Mouse (Mus musculus): Measurements from ENCODE around the gene F2rl2. TPM values are rescaled to one million over a fixed set of nuclear protein-coding genes. Genes with fewer than 3 reads are reported as not detected.

Gene F2rl2
- total RNA-seq (2021) = under 1 TPM in 1 of 2 experiments, not detected in 1; 0.17 TPM

GRCm38 (mm10) chr13:95696654-95697163 lies at the start of gene F2rl2:
Gene F2rl2 (plus strand): TSS chr13:95696853.
- intact Hi-C loops (cut with DNase I) = no loop called here

GRCm38 (mm10) chr13:95647248-95647647 lies 49.4 kb upstream of the F2rl2 start:
- intact Hi-C loops (cut with DNase I) = no loop called here

More at GRCm38 (mm10) chr13:95696654-95697163, at the start of gene F2rl2:
- no peak for DNase-seq

GRCm38 (mm10) chr13:95649941-95650340 lies 46.7 kb upstream of the F2rl2 start:
- intact Hi-C loops (cut with DNase I) = no loop called here
- DNase-seq = no peak

More at GRCm38 (mm10) chr13:95647248-95647647, 49.4 kb upstream of the F2rl2 start:
- no peak for DNase-seq

- no peak for DNase-seq
- intact Hi-C loops (cut with DNase I) = no loop called here
Observed at GRCm38 (mm10) chr13:95651870-95652668, 44.6 kb upstream of the F2rl2 start.

GRCm38 (mm10) chr13:95653696-95654095 lies 43.0 kb upstream of the F2rl2 start:
- DNase-seq = no peak
- intact Hi-C loops (cut with DNase I) = no loop called here

GRCm38 (mm10) chr13:95655284-95655683 lies 41.4 kb upstream of the F2rl2 start:
- intact Hi-C loops (cut with DNase I) = no loop called here
- DNase-seq = peak; percentile 44 to 60

- no peak for DNase-seq
- intact Hi-C loops (cut with DNase I) = no loop called here
Observed at GRCm38 (mm10) chr13:95657171-95657570, 39.5 kb upstream of the F2rl2 start.

GRCm38 (mm10) chr13:95659432-95659831 lies 37.2 kb upstream of the F2rl2 start:
- intact Hi-C loops (cut with DNase I) = loop anchor here (2.0 kb wide), 1 partner anchor 41 kb away; the partner anchor contains the start of gene F2r
- peak; percentile 29 to 37 for DNase-seq

- intact Hi-C loops (cut with DNase I) = no loop called here
- no peak for DNase-seq
Observed at GRCm38 (mm10) chr13:95663834-95664233, 32.8 kb upstream of the F2rl2 start.

- intact Hi-C loops (cut with DNase I) = loop anchor here (2.0 to 5.0 kb wide), 2 partner anchors 49 to 273 kb away; no protein-coding TSS in a partner anchor
- DNase-seq = no peak
Observed at GRCm38 (mm10) chr13:95665644-95666356, 30.9 kb upstream of the F2rl2 start.

GRCm38 (mm10) chr13:95667260-95667659 lies 29.4 kb upstream of the F2rl2 start:
- intact Hi-C loops (cut with DNase I) = loop anchor here (1.0 to 5.0 kb wide), 4 partner anchors 50 to 275 kb away; no protein-coding TSS in a partner anchor
- peak; percentile 30 to 45 for DNase-seq

- no peak for DNase-seq
- intact Hi-C loops (cut with DNase I) = no loop called here
Observed at GRCm38 (mm10) chr13:95670534-95670933, 26.1 kb upstream of the F2rl2 start.

GRCm38 (mm10) chr13:95671108-95671897 lies 25.4 kb upstream of the F2rl2 start:
- intact Hi-C loops (cut with DNase I) = no loop called here
- DNase-seq = no peak

- no peak for DNase-seq
- intact Hi-C loops (cut with DNase I) = no loop called here
Observed at GRCm38 (mm10) chr13:95672372-95672771, 24.3 kb upstream of the F2rl2 start.

GRCm38 (mm10) chr13:95679078-95679477 lies 17.6 kb upstream of the F2rl2 start:
- intact Hi-C loops (cut with DNase I) = no loop called here
- DNase-seq = no peak

GRCm38 (mm10) chr13:95679491-95679941 lies 17.1 kb upstream of the F2rl2 start:
- no peak for DNase-seq
- intact Hi-C loops (cut with DNase I) = no loop called here

- no peak for DNase-seq
- intact Hi-C loops (cut with DNase I) = no loop called here
Observed at GRCm38 (mm10) chr13:95684656-95685244, 11.9 kb upstream of the F2rl2 start.

- intact Hi-C loops (cut with DNase I) = no loop called here
- DNase-seq = no peak
Observed at GRCm38 (mm10) chr13:95685736-95686135, 10.9 kb upstream of the F2rl2 start.

- intact Hi-C loops (cut with DNase I) = no loop called here
- DNase-seq = no peak
Observed at GRCm38 (mm10) chr13:95688576-95688975, 8.1 kb upstream of the F2rl2 start.

GRCm38 (mm10) chr13:95692201-95692600 lies 4.5 kb upstream of the F2rl2 start:
- no peak for DNase-seq
- intact Hi-C loops (cut with DNase I) = no loop called here

Data from heart, postnatal 10 days (tissue).